Mouse (Mus musculus) T-helper 17 cell (primary cell): ENCODE results near the gene Nemf.
"Not testable (repeated sequence)": the region's sequence is repeated elsewhere in the genome, so short reads cannot be mapped to it uniquely, and the experiment has no call there.

Experiments used
- in situ Hi-C, 2 experiments: fragments of 300-600 bp; cut with MboI, MseI; formaldehyde crosslinking; loops; 1 replicate in 1 of 2; 2 replicates in 1 of 2; pipeline ENCODE4 v1.15.1; 2025; ENCODE audit warnings: high pct_unique_total_duplicates in 2 of 2

Nemf gene

DNA sequence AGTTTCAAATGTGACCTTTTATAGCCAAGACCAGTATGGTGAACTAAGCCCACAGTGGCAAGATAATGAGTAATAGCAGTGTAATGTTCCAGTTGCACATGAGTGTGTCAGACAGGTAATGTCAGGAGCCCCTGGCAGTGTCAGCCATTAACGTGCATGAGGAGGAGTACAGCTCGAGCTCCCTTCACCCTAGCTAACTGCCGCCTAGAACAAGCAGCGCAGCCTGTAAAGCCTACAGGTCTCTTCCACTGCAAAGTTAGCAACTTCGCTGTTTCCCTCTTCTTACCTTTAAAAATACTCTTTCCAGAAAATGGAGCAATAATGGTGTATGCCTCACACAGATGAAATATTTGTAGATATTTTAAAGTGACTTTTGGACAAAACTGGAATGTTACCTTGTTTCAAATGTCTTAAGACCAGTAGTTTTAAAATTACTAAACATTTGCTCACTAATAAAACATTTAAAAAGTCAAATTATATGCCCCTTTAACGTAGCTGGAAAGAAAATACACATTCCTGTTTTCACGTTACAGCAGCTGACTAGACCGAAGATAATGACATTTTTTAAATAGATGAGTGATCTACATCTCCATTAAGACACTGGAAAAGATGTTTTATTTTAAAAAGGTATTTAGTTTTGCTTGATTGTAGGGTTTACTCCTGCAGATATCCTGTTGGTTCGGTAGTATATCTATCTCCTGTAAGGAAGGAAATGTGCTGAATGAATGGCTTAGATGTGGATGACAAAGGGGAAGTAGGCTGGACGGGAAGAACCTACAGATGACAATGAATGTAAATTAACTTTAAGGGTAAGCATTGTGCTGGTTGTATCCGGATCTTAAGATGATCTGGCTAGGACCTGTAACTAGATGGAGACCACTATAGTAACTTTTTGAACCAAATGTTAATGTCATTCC, 17.1 kb upstream of the Nemf start:
- in situ Hi-C loops, result loop anchor here (5.0 kb wide), 2 partner anchors 83 to 143 kb away; no protein-coding TSS in a partner anchor

DNA sequence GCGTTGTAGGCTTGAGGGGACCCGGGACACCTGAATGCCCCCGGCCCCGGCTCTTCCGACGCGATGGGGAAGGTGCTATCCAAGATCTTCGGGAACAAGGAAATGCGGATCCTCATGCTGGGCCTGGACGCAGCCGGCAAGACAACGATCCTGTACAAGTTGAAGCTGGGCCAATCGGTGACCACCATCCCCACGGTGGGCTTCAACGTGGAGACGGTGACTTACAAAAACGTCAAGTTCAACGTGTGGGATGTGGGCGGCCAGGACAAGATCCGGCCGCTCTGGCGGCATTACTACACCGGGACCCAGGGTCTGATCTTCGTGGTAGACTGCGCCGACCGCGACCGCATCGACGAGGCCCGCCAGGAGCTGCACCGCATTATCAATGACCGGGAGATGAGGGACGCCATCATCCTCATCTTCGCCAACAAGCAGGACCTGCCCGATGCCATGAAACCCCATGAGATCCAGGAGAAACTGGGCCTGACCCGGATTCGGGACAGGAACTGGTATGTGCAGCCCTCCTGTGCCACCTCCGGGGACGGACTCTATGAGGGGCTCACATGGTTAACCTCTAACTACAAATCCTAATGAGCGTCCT, 15.9 kb upstream of the Nemf start:
- in situ Hi-C loops, result loop anchor here (5.0 kb wide), 2 partner anchors 84 to 144 kb away; no protein-coding TSS in a partner anchor

DNA sequence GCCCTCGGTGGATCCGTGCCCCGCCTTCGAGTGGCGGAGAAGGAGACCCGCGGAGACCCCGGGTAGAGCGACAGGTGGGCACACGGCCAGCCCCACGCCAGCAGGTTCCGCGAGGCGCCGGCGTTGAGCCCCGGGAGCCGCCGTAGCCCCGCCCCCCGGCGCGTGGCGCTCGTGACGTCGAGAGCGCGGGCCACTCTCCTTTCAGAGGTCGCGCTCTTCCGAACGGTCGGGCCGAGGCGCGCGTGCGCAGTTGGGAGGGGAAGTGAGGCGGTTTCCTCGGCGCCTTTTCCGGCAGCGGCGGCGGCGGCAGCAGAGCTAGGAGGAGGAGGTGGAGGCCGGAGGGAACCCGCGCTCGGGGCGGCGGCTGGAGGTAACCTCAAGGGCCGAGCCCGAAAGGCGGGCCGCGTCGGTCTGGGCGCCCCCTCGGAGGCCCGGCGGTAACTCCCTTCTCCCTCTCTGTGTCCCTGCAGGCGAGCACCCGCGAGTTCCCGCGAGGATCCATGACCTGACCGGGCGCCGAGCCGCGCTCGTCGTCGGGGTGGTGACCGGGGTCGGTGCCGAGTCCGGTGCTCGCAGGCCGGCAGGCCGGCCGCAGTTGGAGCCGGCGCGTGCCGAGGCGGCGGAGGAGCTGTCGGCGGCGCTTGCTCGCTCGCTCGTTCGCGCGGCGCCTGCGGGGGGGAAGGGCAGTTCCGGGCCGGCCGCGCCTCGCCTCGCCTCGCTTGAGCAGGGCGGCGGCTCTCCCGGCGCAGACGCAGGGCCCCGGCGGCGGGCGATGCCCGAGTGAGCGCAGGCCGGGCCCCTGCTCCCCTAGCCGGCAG, 15.1 kb upstream of the Nemf start, which contains the start of the genes Arf6 and Gm9887:
Arf6 (plus strand) TSS at position 297 of the 818 bp plus-strand sequence.
Gm9887 (minus strand) TSS at position 605 of the 818 bp plus-strand sequence.
- in situ Hi-C loops, result loop anchor here (5.0 kb wide), 2 partner anchors 85 to 145 kb away; no protein-coding TSS in a partner anchor

DNA sequence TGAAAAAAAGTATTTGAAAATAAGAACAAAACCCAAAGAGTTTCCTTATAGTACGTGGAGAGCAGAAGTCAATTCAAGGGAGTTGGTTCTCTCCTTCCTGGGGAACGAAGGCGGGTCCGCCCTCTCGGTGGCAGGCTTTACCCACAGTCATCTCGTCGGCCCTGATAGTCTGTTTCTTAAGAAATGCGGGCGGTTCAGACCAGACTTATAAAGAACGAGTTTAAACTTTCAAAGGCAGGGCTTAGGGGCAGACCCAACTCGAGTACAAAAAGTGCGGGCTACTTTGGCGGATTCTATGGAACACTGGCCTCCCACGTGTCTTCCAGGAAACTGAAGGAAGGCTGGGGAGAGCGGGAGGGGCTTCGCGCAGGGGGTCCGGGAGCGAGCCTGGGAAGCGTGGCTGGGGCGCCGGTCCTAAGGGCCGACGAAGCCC, 14.5 kb upstream of the Nemf start:
- in situ Hi-C loops, result loop anchor here (5.0 kb wide), 2 partner anchors 86 to 146 kb away; no protein-coding TSS in a partner anchor

DNA sequence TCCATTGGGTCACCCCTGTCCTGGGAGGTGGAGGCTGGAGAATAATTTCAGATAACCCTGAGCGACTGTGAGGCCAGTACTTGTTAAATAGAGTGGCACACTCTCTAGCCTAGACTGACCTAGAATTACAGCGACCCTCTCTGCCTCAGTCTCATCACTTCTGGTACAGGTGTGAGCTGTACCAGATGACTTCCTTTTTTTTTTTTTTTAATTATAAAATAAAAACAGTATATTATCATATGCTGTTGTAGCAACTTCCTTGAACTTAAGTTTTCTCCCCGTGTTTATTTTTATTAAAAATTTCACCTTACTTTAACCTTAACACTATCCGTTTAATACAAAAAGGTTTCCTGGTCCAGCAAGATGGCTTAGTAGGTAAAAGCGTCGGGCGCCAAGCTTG, 14.0 kb upstream of the Nemf start:
- in situ Hi-C loops, result loop anchor here (5.0 kb wide), 2 partner anchors 86 to 146 kb away; no protein-coding TSS in a partner anchor

DNA sequence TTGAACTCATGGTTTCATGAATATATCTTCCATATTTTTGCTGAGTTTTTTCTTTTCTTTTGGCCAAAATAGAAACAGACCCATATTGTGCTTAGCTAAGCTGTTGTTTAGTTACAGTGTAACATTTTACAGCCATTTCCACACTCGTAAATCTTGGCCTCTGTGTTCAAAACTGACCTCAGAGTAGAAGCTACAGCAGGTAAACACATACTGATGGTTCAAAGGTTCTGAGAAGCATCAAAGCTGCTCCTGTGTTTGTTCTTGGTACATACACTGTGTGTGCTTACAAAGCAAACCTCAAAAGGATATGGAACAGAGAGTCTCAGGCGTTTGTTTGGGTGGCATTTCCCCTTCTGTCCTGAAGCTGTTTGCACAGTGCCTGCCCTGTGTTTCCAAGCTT, 10.6 kb upstream of the Nemf start:
- in situ Hi-C loops, result loop anchor here in 1 of 2 experiments (5.0 kb wide), 1 partner anchor 315 kb away; the partner anchor contains the start of gene Sos2

DNA sequence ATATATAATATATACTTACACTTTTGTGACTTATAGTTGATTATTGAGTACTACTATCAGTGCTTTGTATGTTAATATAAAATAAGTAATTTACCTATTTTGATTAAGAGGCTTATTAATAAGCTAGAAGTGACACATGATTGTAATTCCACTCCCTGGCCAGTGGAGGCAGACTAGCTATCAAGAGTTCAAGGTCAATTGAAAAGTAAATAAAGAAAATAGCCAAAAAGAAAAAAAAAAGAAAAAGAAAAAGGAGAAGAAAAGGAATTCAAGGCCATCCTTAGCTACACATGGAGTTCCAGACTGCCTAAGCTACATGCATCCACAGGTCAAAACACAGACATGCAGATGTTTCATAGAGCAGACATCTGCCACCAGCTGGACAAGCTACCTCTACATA, 9.5 kb upstream of the Nemf start:
- in situ Hi-C loops, result loop anchor here in 1 of 2 experiments (5.0 kb wide), 1 partner anchor 316 kb away; the partner anchor contains the start of gene Sos2

DNA sequence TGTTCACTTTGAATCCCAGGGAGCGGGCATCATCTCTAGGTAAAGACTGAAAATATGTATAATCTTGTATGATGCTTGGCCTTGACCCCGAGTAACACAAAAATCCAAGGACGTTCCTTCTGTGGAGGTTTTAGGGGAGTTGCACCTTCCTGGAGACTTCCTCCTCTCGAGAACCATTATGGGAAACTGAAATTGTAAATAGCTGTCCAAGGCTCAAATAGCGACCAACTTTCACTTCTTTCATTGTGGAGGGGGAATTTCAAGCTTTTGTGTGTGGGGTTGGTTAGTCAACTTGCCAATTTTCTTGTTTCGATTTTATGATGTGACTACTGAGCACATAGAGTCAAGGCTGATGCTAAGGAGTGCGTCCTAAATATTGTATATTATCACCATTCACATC, 8.8 kb upstream of the Nemf start:
- in situ Hi-C loops, result loop anchor here in 1 of 2 experiments (5.0 kb wide), 1 partner anchor 317 kb away; the partner anchor contains the start of gene Sos2

DNA sequence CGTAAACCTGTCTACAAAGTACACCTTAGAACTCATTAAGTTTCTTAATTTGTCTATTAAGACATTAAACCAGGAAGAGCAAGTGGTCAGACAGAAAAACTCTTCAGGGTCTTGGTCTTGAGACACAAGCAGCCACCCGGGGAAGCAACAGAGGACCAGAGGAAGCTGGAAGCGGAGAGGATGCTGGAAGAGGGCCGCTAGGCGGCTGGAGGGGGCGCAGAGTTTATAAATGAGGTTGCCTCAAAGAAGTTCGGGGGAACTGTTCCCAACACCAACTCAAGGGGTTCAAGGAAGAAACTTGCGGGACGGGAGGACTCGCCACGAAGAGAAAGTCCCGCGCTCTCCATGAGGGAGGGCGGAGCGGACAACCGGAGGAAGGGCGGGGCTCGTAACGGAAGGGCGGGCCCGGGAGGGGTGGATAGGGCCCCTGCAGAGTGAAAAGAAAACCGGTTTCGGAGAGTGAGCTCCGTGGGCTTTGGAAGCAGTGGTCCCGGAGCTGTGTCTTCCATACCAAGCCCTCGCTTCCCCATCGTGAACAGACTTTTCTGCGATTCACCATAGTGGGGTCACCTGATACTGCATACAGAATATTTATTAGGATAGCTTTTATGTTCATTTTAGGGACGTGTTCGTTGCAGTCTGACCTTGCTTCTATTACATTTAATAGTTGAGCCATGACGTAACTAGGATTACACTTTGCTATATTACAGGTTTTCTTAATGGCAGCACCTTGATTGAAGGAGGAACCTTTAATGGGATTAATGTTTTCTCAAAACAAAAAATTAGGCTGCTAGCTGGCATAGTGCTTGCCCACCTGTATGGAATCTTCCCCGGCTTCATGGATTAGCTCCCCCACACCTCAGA, 7.2 kb upstream of the Nemf start:
- in situ Hi-C loops, result no loop called here

DNA sequence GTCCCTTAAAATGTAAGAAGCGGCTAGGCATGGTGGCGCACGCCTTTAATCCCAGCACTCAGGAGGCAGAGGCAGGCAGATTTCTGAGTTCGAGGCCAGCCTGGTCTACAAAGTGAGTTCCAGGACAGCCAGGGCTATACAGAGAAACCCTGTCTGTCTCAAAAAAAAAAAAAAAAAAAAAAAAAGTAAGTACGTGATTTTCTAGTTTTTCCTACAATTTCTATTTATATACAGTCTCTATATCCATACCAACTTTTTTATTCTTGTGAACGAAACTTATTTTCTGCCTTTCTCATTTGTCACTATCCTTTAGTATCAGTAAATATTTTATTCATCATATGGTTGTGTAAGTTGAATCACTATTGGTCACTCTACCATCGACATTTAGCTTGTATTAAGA, 6.1 kb upstream of the Nemf start:
- in situ Hi-C loops, result not testable (repeated sequence)

DNA sequence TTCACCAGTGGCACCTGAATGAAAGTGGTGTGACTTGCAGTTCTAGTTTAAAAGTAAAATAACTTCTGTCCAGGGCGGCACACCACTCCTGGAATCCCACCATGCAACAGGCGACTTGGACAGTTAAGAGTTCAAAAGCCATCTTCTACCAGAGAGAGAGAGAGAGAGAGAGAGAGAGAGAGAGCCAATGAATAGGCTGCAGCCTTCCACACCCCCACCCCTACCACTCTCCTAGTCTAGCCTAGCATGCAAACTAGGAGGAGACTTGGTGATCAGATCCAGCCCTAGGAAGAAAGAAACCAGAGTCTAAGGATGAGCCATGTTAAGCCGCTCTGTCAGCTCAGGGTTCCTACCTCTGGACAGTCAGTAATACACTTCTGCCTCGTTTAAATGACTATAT, 5.4 kb upstream of the Nemf start:
- in situ Hi-C loops, result no loop called here

DNA sequence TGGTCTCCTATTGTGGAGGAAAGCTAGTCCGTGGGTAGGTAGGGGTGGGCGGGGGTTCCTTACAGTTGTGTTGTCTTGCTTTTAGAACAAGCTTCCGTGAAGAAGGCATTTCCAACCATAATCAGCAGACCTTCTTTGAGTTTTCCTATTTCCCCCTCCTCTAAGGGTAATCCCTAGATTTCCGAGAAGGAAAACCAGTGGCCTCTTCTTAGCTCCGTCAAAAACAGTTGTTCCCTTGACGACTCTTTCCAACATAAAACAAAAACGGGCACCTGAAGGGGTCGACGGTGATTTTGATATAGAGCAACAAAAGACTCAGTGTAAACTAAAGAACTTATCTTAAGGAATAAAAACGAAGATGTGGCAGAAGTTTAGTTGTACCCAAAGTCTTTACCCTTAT, 5.0 kb upstream of the Nemf start:
- in situ Hi-C loops, result no loop called here

DNA sequence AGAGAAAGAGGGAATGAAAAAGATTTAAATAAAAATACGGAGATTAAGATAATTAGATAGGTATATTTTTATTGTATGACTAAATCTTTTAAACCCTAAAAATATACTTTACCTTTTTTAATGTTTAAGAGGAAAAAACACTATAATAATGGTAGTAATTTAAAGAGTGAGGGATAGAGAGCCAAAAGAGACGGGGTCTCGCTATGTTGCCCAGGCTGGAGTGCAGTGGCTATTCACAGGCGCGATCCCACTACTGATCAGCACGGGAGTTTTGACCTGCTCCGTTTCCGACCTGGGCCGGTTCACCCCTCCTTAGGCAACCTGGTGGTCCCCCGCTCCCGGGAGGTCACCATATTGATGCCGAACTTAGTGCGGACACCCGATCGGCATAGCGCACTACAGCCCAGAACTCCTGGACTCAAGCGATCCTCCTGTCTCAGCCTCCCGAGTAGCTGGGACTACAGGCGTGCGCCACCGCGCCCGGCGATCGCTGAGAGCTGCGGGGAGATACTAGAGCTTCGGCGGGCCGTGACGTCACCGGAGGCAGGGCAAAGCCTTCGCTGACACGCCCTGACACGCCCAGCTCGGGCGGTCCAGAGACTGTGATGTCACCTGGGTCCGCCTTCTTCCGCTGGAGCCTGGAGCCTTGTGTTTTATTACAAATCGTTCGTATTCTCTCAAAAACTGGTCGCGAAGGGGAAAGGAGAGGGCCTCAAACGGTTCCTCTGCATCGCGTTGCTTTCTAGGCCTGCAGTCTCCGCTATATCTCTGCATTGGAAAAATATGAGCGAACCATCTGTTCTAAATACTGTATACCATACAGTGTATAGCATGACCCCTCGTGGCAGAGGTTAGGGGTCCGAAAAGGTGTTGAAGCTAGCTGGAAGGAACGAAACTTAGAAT, 4.3 kb upstream of the Nemf start:
- in situ Hi-C loops, result not testable (repeated sequence)

DNA sequence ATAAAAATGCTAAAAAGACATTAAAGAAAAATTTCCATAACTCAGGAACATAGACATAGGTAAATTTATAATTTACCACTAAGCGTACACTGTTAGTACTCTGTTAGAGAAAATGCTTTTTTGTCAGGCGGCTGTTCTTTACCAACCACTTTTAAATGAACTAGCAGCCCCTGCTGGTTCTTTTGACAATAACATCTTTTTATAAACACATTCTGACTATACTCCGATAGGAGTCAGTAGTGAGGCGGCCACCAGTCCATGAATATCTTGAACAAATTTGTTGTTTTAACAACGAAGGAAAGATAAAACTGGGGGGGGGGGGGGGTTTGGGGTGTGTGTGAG, 3.7 kb upstream of the Nemf start:
- in situ Hi-C loops, result no loop called here

DNA sequence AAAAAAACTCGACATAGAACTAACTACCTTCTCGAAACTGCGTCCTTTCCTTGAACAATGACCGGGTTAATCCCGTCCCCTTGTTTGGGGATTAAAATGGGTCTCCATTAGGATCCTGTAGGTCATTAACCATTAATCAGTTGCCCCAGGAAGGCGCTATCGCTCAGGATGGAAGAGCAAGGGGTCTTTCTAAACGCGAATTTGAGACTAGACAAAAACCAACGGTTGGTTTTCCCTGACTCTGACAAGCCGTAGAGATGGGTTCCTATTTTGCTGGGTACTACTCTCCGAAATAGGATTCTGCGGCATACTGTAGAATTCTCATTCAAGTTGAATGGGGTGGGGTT, 308 bp upstream of the Nemf start:
- in situ Hi-C loops, result loop anchor here (5.0 kb wide), 1 partner anchor 220 kb away; no protein-coding TSS in a partner anchor

DNA sequence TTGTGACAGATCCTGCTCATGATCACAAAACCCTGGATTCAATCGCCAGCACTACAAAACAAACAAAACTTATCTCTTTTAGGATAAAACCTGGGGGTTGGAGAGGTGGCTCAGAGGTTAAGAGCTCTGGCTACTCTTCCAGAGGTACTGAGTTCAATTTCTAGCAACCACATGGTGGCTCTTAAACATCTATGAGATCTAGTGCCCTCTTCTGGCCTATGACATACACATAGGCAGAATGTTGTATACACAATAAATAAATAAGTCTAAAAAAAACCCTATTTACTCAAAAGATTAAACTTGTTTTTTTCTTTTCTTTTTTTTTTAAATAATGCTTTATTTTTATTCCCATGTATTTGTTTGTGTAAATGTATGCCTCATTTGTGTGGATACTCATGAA, 5.3 kb downstream of the Nemf start:
- in situ Hi-C loops, result no loop called here

DNA sequence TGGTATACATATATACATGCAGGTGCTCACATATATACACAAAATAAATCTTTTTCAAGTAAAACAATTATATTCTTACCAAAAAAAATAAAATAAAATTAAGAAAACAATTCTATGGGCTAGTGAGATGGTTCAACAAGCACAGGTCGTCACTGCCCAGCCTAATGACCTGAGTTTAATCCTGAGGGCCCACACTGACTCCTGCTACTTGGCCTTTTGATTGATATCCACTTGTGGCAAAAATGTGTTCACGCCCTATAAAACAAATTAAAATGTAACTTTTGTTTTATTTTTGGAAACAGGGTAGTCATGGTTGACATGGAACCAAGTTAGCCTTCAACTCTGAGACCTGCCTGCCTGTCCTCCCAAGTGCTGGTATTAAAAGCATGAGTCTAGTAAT, 7.0 kb downstream of the Nemf start:
- in situ Hi-C loops, result no loop called here

DNA sequence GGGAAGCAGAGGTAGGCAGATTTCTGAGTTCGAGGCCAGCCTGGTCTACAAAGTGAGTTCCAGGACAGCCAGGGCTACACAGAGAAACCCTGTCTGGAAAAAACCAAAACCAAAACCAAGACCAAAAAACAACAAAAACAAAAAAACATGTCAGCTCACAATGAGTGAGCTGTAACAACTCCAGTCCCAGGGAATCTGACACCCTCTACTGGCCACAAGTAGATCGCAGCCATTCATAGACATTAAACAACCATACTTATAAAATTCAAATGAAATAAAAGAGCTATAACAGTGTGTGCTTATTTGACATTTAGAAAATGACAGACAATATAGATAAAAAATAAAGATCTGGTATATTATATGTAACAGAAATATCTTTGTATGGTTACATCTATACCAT, 23.4 kb downstream of the Nemf start:
- in situ Hi-C loops, result loop anchor here in 1 of 2 experiments (10.0 kb wide), 2 partner anchors 361 to 1651 kb away; no protein-coding TSS in a partner anchor

DNA sequence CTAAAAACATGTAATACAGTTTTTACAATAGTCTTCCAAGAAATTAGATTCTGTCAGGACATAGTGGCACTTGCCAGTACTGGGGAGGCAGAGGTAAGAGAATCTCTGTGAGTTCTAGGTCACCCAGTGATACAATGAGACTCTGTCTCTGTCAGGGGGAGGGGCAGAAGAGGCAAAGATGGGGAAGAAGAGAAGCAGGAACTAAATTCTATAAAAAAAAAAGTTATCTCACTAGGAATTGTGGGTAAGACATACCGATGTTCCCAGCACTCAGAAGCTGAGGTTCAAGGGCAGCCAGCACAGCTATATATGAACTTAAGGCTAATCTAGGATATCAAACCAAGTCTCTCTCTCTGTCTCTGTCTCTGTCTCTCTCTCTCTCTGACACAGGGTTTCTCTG, 24.8 kb downstream of the Nemf start:
- in situ Hi-C loops, result loop anchor here in 1 of 2 experiments (10.0 kb wide), 2 partner anchors 363 to 1653 kb away; no protein-coding TSS in a partner anchor
